Mouse (Mus musculus) megakaryocyte progenitor cell, adult 5-6 weeks (primary cell): ENCODE data around the gene Trim17. TPM values are rescaled to one million over a fixed set of nuclear protein-coding genes. Genes with fewer than 3 reads are reported as not detected.
A peak's percentile ranks its signal among the peaks of the same experiment; 100 is the strongest.
"Not testable (repeated sequence)": the region's sequence is repeated elsewhere in the genome, so short reads cannot be mapped to it uniquely, and the experiment has no call there.

Experiments used
- ATAC-seq: replicated peaks from 2 replicates; pipeline ENCODE4 v1.8.0; 2016; ENCODE audit warnings: mild to moderate bottlenecking, moderate TSS enrichment, inconsistent platforms; ENCODE audit not compliant: poor library complexity
- total RNA-seq, 2 experiments: library from RNA; stranded (forward) in 1 of 2; stranded (reverse) in 1 of 2; fragments of 157-497, 149-512 nt in 1 of 2; fragments of 200-1000 nt in 1 of 2; gene quantifications; 2 replicates each; pipeline versions ENCODE4 v1.2.3 to v1.2.4; 2015 to 2017

Trim17 gene
- total RNA-seq, 2 experiments from 2014 or later = 0.10 TPM; not detected in 1

DNA sequence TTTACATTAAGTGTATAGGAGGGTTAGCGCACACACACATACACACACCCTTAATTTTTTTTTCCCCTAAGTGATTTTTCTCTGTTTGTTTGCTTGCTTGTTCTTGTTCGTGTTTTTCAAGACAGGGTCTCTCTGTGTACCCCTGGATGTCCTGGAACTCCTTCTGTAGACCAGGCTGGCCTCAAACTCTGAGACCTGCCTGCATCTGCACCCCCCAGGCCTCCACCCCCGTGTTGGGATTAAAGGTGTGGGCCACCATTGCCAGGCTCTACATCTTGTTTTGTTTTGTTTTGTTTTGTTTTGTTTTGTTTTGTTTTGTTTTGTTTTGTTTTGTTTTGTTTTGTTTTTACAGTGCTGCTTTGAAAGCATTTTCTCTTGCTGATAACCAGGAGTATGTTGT is 7.2 kb upstream of the Trim17 start:
- ATAC-seq = no peak

DNA sequence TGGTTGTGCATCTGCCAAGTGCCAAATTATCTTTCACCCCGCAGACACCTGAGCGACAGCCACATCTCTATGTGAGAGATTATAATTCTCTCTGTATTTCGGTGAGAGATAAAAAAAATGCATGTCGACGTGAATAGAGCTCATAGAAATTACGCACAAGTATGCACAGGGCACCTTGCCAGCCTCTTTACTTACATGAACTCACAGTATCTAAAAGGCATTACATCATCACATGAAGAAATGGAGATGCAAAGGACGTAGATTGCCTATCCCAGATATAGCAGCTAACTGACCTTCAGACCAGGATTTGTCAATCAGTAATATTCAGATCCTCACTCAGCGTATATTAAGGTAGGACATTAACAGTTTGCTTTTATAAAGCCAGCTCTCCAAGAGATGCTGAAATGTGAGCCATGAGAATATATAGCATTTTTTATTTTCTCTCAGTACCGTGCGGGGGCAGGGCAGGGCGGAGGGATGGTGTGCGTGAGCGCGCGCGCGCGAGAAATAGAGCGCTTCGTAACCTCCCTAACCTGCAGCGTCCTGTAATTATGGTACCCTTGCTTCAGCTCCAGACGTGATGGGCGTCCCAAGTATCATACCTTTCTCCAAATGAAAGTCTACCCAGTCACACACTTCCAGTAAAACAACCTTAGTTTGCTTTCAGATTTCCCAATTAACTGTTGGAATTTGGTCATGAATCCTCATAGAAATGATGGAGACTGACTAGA is 6.5 kb upstream of the Trim17 start:
- peak; percentile 52 for ATAC-seq

DNA sequence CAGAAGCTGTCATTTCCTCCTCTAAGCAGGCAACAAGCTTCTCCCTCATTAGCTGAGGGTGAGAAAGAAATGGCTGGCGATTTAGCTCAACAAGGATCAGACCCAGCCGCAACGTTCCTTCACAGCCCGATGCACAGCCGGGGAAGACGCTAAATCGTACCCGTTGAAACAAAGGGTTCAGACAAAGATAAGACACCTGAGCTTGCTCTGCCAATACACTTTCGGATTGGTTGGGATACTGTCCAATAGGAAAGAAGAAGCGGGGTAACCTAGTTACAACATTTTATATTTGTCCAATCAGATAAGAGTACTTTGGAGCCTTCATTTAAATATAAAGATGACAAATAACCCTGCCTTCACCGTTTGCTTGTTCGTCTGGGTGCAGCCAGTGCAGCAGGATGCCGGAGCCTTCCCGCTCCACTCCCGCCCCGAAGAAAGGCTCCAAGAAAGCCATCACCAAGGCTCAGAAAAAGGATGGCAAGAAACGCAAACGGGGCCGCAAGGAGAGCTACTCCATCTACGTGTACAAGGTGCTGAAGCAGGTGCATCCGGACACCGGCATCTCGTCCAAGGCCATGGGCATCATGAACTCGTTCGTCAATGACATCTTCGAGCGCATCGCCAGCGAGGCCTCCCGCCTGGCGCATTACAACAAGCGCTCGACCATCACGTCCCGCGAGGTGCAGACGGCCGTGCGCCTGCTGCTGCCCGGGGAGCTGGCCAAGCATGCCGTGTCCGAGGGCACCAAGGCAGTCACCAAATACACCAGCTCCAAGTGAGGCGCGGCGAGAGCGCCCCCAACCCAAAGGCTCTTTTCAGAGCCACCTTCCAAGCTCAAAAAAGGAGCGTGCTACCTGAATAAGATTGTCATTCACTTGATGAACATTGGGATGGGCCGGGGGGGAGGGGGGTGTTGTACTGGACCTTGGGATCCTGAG is 5.7 kb upstream of the Trim17 start, which contains the start of gene Hist3h2ba:
TSS of gene Hist3h2ba (plus strand) at position 379 of the 938 bp plus-strand sequence.
- ATAC-seq = peak; percentile 78

DNA sequence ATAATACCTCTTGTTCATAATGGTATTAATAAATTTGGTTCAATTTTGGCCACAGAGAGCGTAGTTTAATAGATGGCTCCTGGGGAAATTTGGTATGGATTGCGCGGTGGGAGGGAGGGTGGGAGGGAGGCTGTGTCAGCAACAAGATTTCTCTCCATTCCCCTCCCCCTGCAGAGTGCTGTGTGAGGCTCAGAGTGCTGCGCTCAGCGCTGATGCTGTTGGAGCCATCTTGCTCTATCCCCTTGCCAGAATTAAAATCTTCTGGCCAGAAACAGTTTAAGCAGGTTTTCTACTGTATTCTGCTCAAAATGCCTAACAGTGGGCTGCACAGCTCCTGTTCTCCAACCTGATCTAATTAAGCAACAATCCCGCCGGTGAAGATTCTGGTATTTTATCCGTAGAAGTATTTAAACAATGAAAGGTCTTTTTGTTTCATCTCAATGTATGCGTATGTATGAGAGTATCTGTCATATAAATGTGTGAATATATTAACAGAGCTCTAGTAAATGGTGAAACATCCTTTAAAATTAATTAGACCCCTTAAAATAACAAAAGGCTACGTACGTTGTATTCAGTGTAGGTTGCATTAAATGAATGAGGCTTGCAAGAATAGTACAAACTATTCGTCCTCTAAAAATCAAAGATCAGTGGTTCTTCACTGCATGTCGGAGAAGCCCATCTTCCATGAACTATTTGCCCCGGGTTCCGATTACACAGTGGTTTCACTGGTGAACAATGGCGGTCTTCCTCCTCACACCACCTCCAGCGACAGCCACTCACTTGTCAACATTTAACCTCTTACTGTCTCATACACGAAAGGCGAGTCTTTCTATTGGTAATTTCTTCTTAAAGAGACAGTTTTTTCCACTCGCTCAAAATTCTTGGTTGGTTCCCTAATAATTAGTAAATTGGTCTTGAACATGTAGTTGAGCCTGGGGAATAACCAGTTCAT is 4.7 kb upstream of the Trim17 start:
- no peak for ATAC-seq

DNA sequence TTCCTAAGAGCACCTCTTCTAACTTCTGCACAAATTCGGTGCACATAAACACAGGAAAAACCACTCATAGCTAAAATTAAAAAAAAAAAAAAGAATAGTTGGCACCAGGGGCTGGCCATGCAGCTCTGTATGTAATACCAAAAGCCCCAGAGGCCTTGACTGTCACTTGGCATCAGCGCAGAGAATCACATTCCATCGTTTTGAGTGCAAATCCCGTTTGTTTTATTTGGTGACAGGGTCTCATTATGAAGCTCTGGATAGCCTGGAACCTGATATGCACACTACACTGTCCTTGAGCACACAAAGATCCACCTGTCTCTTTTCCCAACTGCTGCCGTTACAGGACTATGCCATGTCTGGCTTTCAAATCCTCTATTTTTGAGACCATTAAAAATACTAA is 3.3 kb upstream of the Trim17 start:
- no peak for ATAC-seq

DNA sequence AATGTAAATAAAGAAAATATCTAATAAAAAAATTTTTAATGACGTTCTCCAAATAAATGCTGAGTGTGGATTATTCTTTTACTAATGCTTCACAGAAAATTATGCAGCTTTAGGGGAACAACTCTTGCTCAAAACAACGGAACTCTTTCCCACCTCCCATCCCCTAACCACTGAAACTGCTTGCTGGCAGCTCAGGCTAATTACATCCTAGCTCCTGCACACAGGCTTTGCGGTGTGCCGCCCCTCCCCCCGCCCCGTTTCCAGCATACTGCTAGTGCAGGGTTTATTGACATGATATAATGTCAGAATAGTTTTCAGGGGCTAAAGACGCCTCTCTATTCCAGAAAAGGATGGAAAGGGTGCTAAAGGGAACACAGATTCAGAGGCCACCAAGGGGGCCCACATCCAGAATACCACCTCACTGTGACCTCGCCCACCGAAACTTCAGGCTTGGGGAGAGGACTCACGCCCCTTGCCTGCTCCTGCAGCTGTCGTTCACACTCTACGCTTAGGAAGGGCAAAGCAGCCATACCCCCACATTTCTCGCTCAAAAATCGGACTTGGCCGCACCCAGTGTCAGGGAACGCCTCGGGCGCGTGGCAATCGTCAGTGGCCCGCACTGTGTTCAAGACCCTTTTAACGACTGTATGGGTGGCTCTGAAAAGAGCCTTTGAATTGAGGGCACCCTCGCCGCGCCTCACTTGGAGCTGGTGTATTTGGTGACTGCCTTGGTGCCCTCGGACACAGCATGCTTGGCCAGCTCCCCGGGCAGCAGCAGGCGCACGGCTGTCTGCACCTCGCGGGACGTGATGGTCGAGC is 925 bp upstream of the Trim17 start:
- ATAC-seq = peak; percentile 24; the same call in 1 of the 2 replicates

DNA sequence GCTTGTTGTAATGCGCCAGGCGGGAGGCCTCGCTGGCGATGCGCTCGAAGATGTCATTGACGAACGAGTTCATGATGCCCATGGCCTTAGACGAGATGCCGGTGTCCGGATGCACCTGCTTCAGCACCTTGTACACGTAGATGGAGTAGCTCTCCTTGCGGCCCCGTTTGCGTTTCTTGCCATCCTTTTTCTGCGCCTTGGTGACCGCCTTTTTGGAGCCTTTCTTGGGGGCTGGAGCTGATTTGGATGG is 390 bp upstream of the Trim17 start:
- not testable (repeated sequence) for ATAC-seq

DNA sequence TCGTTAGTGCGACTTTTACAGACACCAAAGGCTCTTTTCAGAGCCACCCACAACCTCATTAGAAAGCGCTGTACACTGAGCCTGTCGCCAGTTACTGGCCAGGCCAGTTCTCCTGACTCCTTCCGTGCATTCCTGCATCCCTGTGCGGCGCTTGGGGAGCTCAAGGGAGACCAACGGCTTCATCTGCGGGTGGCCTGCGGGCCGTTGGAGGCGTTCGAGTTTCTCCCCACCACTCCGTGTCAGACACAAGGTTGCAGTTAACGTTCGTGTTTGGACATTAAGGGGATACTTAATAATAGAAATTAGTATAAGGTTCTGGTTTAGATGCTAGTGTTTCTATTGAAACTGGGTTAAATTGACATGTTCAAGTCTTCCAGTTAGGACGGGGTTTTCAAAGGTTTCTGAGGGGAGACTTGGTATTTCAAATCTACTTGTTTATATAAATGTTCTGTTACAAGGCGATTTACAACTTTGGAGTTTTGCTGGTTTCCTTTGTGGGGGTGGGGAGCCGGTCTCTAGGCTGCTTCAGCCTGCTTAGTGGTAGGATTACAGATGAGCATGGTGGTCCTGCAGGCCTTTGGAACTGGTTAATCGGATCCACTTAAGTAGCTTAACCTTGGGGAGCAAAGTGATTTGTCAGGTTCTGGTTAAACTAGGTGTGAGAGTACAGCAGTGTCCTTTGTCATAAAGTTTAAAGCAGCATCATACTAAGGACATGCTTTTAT is 820 bp downstream of the Trim17 start:
- ATAC-seq = peak; percentile 11

DNA sequence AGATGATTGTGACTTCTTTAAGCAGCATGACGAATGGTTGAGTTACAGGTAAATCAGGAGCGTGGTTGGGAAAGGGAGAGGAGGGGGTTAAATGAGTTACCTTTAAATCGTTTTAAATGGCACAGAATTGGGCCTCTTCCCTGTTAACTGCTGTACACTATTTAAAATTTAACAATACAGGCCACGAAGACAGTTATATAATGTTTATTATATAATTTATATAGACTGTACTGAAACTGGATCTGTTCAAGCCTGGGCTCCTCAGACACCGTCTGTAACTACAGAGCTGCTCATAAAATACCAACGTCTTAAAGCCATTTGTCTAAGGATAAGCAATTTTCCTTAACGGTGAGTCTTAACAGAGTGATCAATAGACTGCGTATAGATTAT is 1.4 kb downstream of the Trim17 start:
- no peak for ATAC-seq

DNA sequence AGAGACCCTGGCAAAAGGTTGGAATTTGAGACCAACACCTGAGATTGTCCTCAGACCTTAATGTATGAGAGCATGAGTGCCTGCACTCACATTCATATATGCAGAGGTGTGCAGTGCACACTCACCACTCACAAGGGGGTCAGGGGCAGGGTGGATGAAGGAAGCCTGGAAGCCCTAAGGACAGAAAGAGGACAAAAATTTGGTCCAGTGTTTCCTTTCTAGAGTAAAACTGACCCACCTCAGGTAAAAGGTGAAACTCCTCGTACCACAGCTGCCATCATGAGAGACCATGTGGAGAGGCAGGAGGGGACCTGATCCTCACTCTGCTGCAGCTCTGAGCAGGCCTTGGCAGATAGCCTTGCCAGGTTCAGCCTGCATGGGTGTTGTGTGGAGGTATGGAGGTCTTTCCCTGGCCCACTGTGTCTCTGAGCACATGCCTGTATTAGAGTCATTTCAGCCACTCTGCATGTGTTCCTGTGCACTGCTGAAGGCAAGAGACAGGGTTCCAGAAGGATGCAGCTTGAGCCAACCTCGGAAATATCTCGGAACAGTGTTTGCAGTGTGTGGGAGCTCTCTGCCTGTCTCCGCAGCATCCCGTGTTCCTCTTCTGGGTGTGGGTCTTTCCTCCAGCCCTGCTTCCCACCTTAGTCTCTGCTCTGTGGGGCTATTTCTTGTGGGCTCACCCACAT is 2.9 kb downstream of the Trim17 start:
- ATAC-seq = no peak

DNA sequence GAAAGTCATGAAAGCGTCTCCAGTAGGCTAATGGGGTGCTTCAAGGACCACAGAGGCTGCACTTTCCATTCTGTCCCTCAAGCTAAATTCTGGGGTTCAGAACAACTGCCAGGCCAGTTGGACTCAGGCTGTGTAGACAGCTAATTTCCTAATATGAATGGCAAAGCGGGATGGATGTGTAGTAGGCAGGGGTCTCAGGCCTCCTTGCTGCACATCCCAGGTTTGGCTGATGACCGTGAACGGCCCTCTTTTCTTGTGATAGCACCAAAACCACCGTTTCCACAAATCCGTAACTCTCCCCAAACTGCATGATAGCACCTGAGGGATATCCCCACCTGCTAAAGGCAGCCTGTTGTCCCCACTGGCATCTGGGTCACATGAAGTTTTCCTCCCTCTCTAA is 4.1 kb downstream of the Trim17 start:
- no peak for ATAC-seq

DNA sequence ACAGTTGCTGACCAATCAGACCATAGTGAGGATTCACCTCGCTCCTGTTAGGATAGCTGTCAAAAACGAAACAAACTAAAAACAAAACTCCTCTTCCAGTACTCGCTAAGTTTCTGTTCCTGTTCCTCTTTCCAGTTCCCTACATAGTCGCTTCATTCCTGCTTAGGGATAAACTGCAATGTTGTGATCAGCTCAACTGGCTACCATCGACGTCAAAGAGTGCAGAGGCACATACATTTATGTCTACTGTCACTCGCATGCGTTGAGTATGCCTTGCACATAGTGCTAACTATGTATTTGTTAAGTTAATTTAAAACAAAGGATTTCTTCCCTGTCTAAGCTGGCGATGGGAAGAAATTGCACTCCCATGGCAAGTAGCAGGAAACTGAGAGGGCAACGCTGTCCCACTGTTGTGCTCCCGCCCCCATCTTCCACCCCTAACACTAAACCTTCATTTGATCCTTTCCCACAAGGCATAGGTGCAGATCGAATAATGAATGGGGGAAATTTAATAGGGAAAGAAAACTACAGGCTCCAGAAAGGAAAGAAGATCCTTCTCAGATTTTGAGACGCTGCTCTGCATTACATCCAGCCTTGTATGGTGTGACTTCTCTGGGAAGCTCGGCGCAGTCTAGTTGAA is 4.8 kb downstream of the Trim17 start:
- ATAC-seq = peak; percentile 13

DNA sequence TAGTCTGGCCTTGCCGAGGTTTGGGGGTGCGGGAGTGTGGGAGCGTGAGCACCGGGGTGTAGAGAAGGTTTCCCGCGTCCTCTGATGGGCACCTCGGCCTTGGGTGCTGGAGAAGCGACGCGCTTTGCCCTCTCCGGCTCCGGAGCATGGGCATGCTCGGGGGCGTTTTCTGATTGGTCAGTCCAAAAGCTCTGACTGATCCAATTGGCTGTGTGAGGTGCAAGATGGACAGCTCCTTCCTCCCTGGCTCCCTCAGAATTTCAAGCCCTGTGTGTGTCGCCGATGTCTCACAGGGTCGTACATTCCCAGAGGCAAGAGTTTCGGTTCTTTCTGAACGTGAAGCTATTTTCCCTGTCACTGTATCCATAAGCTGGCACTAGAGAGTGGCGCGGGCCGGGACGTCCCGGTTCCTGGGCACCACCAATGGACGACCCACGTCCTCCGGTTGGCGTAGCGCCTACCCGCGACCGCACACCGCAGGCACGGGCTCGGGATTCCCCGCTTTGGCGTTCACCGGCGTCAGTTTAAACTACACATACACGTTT is 5.5 kb downstream of the Trim17 start:
- ATAC-seq = peak; percentile 72

DNA sequence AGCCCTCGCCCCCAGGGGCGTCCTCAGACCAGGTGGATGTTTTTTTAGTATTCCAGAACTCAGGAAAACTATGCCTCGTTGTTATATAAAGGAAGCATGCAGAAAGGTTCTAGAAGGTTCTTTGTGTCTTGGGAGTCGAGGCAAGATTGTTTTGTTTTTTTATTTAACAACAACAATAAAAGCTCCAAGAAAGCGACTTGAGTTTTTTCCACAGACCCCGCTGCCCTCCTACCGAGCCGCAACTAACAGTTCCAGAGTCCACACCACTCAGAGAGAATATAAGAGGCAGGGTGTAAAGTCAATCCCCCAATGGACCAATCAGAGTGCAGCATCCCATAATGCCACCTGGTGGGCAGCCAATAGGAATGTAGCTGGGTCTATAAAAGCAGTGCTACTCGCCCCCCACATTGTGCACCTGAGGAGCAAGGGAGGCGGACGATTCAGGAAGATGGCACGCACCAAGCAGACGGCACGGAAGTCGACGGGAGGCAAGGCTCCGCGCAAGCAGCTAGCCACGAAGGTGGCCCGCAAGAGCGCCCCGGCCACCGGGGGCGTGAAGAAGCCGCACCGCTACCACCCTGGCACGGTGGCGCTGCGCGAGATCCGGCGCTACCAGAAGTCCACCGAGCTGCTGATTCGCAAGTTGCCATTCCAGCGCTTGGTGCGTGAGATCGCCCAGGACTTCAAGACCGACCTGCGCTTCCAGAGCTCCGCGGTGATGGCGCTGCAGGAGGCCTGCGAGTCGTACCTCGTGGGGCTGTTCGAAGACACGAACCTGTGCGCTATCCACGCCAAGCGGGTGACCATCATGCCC is 7.1 kb downstream of the Trim17 start:
- no peak for ATAC-seq

DNA sequence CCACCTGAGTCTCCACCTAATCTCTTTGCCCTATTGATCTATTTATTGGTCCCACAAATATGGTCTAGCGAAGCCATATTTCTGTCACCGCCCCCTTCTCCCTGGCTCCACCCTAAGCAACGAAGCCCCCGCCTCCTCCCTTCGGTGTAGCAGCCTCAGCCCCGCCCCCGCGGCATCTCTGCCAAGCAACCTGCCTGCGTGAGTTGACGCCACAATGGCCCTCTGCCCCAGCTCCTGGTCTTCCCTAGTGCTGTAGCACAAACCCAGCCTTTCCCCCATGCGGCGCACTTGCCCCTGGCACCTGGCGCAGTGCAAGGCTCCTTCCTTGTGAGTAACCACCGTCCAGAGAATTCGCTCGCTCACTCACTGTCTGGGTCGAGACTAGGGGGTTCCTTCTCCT is 9.1 kb downstream of the Trim17 start:
- peak; percentile 33 for ATAC-seq

DNA sequence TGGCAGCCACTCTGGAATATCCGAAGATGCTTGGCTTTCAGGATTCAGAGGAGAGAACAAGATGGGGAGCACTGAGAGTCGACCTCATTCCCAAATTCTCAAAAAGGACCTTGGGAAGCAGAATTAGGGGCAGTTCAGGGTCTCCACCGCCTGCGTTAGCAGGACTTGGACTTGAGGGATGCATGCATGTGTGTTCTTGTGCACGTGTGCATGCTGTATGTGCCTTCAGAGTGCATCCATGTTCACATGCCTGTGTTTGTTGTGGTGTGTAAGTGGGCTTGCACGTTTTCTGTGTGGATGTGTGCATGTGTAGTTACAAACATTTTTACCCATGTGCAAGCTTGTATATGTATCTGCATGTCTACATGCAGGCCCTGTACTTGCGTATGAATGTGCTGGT is 9.7 kb downstream of the Trim17 start:
- ATAC-seq = no peak

DNA sequence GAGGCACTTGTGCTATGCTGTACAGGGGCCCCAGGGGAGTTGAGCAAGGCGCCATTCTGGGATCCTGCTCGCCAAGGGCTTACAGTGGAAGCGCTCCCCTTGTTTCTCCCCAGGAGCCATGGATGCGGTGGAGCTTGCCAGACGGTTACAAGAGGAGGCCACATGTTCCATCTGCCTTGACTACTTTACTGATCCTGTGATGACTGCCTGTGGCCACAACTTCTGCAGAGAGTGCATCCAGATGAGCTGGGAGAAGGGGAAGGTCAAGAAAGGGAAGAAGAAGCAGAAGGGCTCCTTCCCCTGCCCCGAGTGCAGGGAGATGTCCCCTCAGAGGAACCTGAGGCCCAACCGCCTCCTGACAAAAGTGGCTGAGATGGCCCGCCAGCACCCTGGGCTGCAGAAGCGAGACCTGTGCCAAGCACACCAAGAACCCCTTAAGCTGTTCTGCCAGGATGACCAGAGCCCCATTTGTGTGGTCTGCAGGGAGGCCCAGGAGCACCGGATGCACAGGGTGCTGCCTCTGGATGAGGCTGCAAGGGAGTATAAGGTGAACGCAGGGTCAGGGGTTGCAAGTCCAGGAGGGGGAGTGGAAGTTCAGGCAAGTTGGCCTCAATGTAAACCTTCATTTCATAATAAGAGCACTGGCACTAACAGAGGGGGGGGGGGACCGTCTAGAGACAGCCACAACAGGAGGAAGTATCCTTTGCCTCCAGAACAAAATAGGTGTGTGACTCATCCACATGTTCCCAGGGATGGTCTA is 10.7 kb downstream of the Trim17 start:
- ATAC-seq = peak; percentile 18; the same call in 1 of the 2 replicates
